Mouse (Mus musculus) stomach, embryonic 15.5 days (tissue): ENCODE measurements around the gene Slc25a35. TPM values are rescaled to one million over a fixed set of nuclear protein-coding genes. Genes with fewer than 3 reads are reported as not detected.
"Not testable (repeated sequence)": the region's sequence is repeated elsewhere in the genome, so short reads cannot be mapped to it uniquely, and the experiment has no call there.

Experiments
- ATAC-seq: fragments of 200-750 bp; cut with Nextera tagmentation; 2 replicates; pipeline ENCODE4 v1.8.0; 2017; ENCODE audit warnings: low read depth, moderate number of reproducible peaks, moderate TSS enrichment; ENCODE audit not compliant: insufficient read depth, low FRiP score
- H3K27ac ChIP-seq: fragments of 300-500 bp; sonication (generic); 2 replicates; pipeline ENCODE4 v1.5.1; 2015; ENCODE audit warnings: mild to moderate bottlenecking, inconsistent platforms
- H3K27me3 ChIP-seq: fragments of 300-500 bp; sonication (generic); replicated peaks from 2 replicates; pipeline ENCODE4 v1.6.1; 2015; ENCODE audit warnings: inconsistent platforms
- H3K36me3 ChIP-seq: fragments of 300-500 bp; sonication (generic); 2 replicates; pipeline ENCODE4 v1.6.1; 2015; ENCODE audit warnings: inconsistent platforms
- H3K4me1 ChIP-seq: fragments of 300-500 bp; sonication (generic); 2 replicates; pipeline ENCODE4 v1.6.1; 2015; ENCODE audit warnings: inconsistent platforms
- H3K4me2 ChIP-seq: fragments of 300-500 bp; sonication (generic); 2 replicates; pipeline ENCODE4 v1.6.1; 2015; ENCODE audit warnings: mild to moderate bottlenecking, inconsistent platforms
- H3K4me3 ChIP-seq: fragments of 300-500 bp; sonication (generic); replicated peaks from 2 replicates; pipeline ENCODE4 v1.5.1; 2015; ENCODE audit warnings: inconsistent platforms
- H3K9ac ChIP-seq: fragments of 300-500 bp; sonication (generic); 2 replicates; pipeline ENCODE4 v1.6.1; 2015; ENCODE audit warnings: inconsistent platforms
- H3K9me3 ChIP-seq: fragments of 300-500 bp; sonication (generic); 2 replicates; pipeline ENCODE4 v1.6.1; 2016; ENCODE audit warnings: inconsistent platforms
- WGBS: fragments of 180-500 bp; shearing (Covaris S2); methylation state at CpG from one replicate; pipeline ENCODE4 v1.1.7; 2015; 5-methylcytosine and 5-hydroxymethylcytosine counted together
- polyA plus RNA-seq: library from polyadenylated mRNA; unstranded; fragments of >200 nt; fragmentation: Nextera tagmentation; extraction: Ambion mirVana; gene quantifications from 2 replicates; pipeline ENCODE4 v1.2.1, GENCODE M21; 2015

Gene Slc25a35
- polyA plus RNA-seq, 1 experiment from 2014 or later = 5.1 TPM

DNA sequence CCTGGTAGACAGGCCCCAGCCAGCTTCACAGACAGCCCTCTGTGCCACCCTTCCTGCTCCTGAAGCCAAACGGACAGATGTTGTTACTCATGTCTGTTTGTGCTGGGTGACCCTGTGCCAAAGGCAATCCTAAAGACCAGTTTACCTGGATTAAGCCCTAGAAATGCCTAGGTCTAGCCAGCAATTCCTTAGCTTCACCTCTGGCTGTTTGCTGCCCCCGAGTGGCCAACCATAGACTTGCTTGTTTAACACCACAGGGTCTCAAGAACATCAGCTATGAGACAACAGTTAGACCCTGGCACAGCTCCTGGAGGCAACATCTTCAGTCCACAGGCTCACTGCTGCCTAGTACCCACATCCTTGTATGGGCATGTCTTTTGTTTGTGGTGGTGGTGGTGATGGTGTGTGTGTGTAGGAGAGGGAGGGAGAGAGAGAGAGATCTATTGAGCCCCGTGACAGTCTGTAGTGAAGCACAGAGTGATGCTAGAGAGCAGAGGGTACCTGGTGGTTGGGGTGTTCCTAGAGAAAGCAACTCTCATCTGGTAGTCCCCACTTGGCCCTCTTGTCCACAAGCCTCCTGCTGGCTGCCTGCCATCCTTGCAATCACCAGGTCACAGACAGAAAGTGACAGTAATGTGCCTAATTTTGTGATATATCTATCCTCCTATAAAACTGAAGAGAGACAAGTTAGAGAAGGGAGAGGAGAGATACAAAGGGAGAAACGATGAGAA, 14.9 kb downstream of the Slc25a35 start:
- 0 out of 2 replicates have a peak, but pooled peaks cover 5% of the 10 kb centered on the region for H3K4me1 ChIP-seq
- H3K4me3 ChIP-seq = no peak overlapping the region
- 26% methylated on average over 4 of the region's 4 CpGs for WGBS
- no peak overlapping the region for H3K9ac ChIP-seq
- H3K9me3 ChIP-seq = no peaks in the 10 kb centered on the region
- peaks cover 11% of the 10 kb centered on the region for H3K36me3 ChIP-seq
- H3K4me2 ChIP-seq = no peak overlapping the region
- no peak overlapping the region for H3K27ac ChIP-seq
- ATAC-seq = no peak
- H3K27me3 ChIP-seq = no peaks in the 10 kb centered on the region

GRCm38 (mm10) chr11:68987365-68987882, 19.5 kb downstream of the Slc25a35 start:
- Histone ChIP-seq H3K27me3 (no peaks in the 10 kb centered on the region), H3K27ac (no peak overlapping the region), H3K4me3 (no peak overlapping the region), H3K4me2 (no peak overlapping the region), H3K9ac (no peak overlapping the region), H3K4me1 (0 out of 2 replicates have a peak, but pooled peaks cover 4% of the 10 kb centered on the region), H3K36me3 (peaks cover 44% of the 10 kb centered on the region), H3K9me3 (no peaks in the 10 kb centered on the region)
- WGBS = 94% methylated on average over 11 of the region's 11 CpGs
- no peak for ATAC-seq

GRCm38 (mm10) chr11:68988341-68988740, 20.4 kb downstream of the Slc25a35 start:
- Histone ChIP-seq H3K36me3 (peaks cover 51% of the 10 kb centered on the region), H3K4me1 (no peaks in the 10 kb centered on the region), H3K4me3 (no peak overlapping the region), H3K9ac (no peak overlapping the region), H3K4me2 (no peak overlapping the region), H3K27me3 (no peaks in the 10 kb centered on the region), H3K9me3 (no peaks in the 10 kb centered on the region), H3K27ac (no peak overlapping the region)
- 89% methylated on average over 17 of the region's 17 CpGs for WGBS
- no peak for ATAC-seq

DNA sequence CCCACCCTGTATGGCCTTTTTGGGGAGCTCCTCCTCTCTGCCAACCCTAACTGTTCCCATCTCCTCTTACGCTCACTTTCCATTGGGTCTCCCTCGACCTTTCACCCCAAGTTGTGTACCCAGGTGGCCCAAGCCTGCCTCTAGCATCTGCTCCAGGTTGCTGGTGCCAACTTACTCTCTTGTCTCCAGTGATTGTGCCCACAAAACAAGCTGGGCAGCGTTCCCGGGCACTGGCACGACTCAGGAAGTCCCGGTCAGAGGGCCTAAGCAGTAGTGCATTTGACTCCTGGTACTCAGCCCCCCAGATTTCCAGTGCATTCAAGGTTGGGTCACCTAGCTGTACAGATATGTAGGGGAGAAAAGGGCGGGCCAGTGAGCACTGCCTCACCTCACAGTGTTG, 25.2 kb downstream of the Slc25a35 start:
- no peak for ATAC-seq
- Histone ChIP-seq H3K4me3 (no peak overlapping the region), H3K4me2 (no peak overlapping the region), H3K36me3 (peaks cover 70% of the 10 kb centered on the region), H3K4me1 (no peaks in the 10 kb centered on the region), H3K9me3 (no peaks in the 10 kb centered on the region), H3K27me3 (no peaks in the 10 kb centered on the region), H3K9ac (no peak overlapping the region), H3K27ac (no peak overlapping the region)
- 88% methylated on average over 7 of the region's 7 CpGs for WGBS

GRCm38 (mm10) chr11:68994377-68994776, 26.4 kb downstream of the Slc25a35 start:
- Histone ChIP-seq H3K4me1 (no peaks in the 10 kb centered on the region), H3K27me3 (no peaks in the 10 kb centered on the region), H3K9ac (no peak overlapping the region), H3K9me3 (no peaks in the 10 kb centered on the region), H3K27ac (no peak overlapping the region), H3K4me2 (no peak overlapping the region), H3K4me3 (no peak overlapping the region), H3K36me3 (peaks cover 72% of the 10 kb centered on the region)
- ATAC-seq = no peak
- 91% methylated on average over 3 of the region's 3 CpGs for whole genome bisulfite sequencing

DNA sequence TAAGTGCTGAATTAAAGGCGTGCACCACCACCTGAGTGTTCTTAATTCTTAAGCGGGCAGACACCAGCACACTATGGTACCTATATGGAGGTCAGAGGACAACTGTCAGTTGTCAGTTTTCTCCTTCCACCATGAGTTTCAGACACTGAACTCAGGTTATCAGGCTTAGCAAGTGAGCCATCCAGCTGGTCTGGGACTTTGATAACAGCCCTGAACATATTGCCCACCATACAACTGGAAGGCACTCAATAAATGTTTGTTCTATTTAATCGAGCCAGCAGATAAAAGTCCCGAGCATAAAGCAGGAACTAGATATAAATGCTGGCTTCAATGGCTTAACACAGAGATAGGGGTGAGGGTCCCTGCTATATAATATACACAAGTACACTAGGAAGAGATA, 29.1 kb downstream of the Slc25a35 start:
- ATAC-seq = no peak
- WGBS = 90% methylated on average over 4 of the region's 4 CpGs
- no peak overlapping the region for H3K27ac ChIP-seq
- no peaks in the 10 kb centered on the region for H3K27me3 ChIP-seq
- H3K4me3 ChIP-seq = no peak overlapping the region
- no peaks in the 10 kb centered on the region for H3K9me3 ChIP-seq
- H3K36me3 ChIP-seq = peaks cover 70% of the 10 kb centered on the region
- no peak overlapping the region for H3K4me2 ChIP-seq
- no peaks in the 10 kb centered on the region for H3K4me1 ChIP-seq
- no peak overlapping the region for H3K9ac ChIP-seq

DNA sequence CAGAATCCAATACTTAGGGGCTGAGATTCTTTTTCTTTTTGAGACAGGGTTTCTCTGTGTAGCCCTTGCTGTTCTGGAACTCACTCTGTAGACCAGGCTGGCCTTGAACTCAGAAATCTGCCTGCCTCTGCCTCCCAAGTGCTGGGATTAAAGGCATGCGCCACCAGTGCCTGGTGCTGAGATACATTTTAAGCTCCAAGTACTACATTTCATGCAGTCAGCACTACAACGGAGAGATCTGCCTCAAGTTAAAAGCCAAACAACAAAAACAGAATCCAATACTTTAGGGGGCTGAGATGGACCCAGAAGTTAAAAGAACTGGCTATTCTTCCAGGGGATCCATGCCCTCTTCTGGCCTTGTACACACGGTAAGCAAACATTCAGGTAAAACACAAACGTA, 34.9 kb downstream of the Slc25a35 start:
- H3K36me3 ChIP-seq = peaks cover 30% of the 10 kb centered on the region
- not testable (repeated sequence) for H3K4me2 ChIP-seq, H3K4me3 ChIP-seq

DNA sequence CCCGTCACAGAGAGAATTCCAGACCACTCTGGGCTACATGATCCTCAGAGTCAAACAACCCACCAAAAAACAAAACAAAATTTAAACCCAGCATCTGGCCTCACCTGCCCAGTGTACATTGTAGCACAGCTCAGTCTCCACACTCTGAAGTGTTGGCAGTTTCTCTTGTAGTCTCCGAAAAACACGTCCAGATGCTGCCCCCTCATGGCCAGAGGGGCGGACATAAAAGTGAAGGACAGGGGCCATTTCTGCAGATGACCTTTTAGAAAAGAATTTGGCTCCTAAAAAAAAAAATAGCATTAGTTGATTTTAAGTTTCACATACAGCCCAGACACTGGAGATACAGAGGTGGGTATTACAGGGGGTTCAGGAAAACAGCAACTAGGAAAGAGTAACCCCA, 35.7 kb downstream of the Slc25a35 start:
- H3K27ac ChIP-seq = no peak overlapping the region
- H3K9ac ChIP-seq = no peak overlapping the region
- no peak overlapping the region for H3K4me2 ChIP-seq
- ATAC-seq = no peak
- H3K4me3 ChIP-seq = no peak overlapping the region
- peaks cover 26% of the 10 kb centered on the region for H3K36me3 ChIP-seq
- no peaks in the 10 kb centered on the region for H3K27me3 ChIP-seq
- H3K4me1 ChIP-seq = peaks cover 4% of the 10 kb centered on the region; the same call in 1 of the 2 replicates
- 53% methylated on average over 4 of the region's 4 CpGs for WGBS
- no peaks in the 10 kb centered on the region for H3K9me3 ChIP-seq

More for the DNA sequence above, 34.9 kb downstream of the Slc25a35 start:
- H3K9me3 ChIP-seq, H3K27ac ChIP-seq, ATAC-seq, H3K9ac ChIP-seq, H3K4me1 ChIP-seq, H3K27me3 ChIP-seq: not testable (repeated sequence)
- 91% methylated on average over 4 of the region's 4 CpGs for WGBS

DNA sequence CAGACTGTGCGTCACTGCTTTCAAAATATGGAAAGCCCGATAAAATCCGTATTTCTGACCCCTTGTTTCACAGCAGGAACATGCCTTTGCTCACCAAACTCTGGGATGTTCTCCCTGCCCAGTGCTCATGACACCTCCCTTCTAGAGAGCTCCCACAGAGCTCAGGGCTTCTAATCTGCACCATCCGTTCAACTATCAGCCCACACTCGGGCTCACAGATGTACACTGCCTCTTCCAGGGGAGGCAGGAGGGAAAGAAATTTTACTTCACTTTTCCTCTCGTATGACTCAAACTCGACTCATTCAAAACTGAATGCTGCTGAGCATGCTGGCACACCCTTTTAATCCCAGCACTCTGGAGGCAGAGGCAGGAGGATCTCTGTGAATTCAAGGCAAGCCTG, 37.3 kb downstream of the Slc25a35 start:
- Histone ChIP-seq H3K4me3 (no peak overlapping the region), H3K36me3 (peaks cover 16% of the 10 kb centered on the region), H3K4me1 (peaks cover 4% of the 10 kb centered on the region; the same call in 1 of the 2 replicates), H3K27me3 (no peaks in the 10 kb centered on the region), H3K4me2 (no peak overlapping the region), H3K9ac (no peak overlapping the region), H3K27ac (no peak overlapping the region), H3K9me3 (no peaks in the 10 kb centered on the region)
- 86% methylated on average over 7 of the region's 7 CpGs for WGBS
- ATAC-seq = no peak

DNA sequence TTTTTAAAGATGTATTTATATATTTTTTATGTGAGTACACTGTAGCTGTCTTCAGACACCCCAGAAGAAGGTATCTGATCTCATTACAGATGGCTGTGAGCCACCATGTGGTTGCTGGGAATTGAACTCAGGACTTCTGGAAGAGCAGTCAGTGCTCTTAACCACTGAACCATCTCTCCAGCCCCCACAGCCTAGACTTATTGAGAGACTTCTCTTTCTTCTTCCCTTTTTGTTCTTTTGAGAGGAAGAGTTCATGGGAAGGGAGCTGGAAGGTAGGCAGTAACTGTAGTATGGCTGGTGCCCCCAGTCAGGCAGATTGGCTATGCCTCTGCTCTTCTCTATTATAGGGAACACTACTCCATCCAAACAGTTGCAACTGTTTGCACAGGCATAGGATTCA, 38.6 kb downstream of the Slc25a35 start:
- not testable (repeated sequence) for H3K9me3 ChIP-seq, H3K4me3 ChIP-seq, H3K4me2 ChIP-seq, H3K27me3 ChIP-seq, H3K9ac ChIP-seq, H3K4me1 ChIP-seq, H3K27ac ChIP-seq, H3K36me3 ChIP-seq, ATAC-seq

DNA sequence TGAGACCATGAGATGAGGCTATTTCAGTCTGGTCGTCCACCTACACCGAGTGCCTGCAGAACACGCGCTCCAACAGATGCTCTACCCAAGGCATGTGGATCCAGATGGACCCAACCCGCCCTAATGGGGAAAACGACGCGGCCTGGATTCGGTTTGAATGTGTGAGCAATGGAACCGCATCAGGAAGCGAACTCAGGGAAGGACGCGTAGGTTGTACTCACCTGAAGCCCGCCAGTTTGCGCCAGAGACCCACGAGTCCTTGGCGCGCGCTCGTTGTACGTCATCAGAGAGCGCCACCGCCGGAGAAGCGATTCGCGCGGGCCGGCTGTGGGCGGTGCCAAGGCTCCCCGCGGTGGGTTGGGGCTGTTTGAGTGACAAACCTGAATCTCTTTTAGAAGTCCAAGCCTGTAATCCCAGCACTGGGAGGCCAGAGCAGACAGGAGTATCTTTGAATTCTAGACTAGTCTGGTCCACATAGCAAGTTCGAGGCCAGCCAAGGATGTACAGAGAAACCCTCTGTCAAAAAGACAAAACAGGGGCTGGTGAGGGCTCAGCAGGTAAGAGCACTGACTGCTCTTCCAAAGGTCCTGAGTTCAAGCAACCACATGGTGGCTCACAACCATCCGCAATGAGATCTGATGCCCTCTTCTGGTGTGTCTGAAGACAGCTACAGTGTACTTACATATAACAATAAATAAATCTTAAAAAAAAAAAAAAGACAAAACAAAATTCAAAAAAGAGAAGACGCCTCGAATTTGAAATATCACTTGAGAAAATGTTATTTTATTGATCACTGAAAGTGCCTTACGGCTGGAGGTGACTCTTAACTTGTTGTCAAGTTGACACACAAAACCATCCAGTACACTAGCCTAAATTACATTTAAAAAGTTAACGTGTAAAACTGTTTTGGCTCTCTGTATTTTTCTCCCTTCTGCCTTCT, 40.5 kb downstream of the Slc25a35 start, which contains the start of gene Pfas:
Pfas (minus strand) TSS at position 279 of the 940 bp plus-strand sequence.
- peak within 1 kb of the TSS; percentile 60 for H3K4me2 ChIP-seq
- peak within 1 kb of the TSS; percentile 64 for H3K9ac ChIP-seq
- peaks cover 4% of the 10 kb centered on the region; the same call in 1 of the 2 replicates for H3K4me1 ChIP-seq
- no peaks in the 10 kb centered on the region for H3K36me3 ChIP-seq
- no peaks in the 10 kb centered on the region for H3K27me3 ChIP-seq
- 8% methylated on average over 38 of the region's 38 CpGs for WGBS
- no peaks in the 10 kb centered on the region for H3K9me3 ChIP-seq
- peak within 1 kb of the TSS; percentile 64 for H3K27ac ChIP-seq
- ATAC-seq = peak; percentile 88
- H3K4me3 ChIP-seq = peak within 1 kb of the TSS; percentile 67

GRCm38 (mm10) chr11:69009508-69009907, 41.6 kb downstream of the Slc25a35 start:
- H3K27ac ChIP-seq = no peak overlapping the region
- 89% methylated on average over 1 of the region's 1 CpGs for WGBS
- H3K36me3 ChIP-seq = no peaks in the 10 kb centered on the region
- no peaks in the 10 kb centered on the region for H3K9me3 ChIP-seq
- H3K4me2 ChIP-seq = no peak overlapping the region
- H3K9ac ChIP-seq = no peak overlapping the region
- H3K4me1 ChIP-seq = peaks cover 4% of the 10 kb centered on the region; the same call in 1 of the 2 replicates
- no peak for ATAC-seq
- no peaks in the 10 kb centered on the region for H3K27me3 ChIP-seq
- no peak overlapping the region for H3K4me3 ChIP-seq
